Mouse (Mus musculus): ENCODE results near the gene Atrnl1.

DNA sequence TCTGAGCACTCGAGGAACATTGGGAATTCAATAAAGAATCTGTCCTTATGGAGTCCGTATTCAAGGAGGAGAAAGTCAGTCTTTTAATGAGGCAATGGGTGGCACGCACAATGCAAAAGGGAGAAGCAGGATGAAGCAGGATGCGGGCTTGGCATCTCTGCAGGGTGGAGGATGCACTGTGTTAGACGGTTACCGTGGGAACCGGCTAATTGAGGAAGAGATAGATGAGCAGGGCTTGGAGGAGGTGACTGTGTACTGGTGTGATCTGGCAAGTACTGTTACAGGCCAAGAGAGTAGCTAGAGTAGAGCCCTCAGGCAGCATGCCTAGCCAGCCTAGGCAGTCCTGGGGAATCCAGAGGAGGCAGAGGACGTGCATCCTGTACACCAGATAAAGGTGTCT, 330.7 kb downstream of the Atrnl1 start:
- TF ChIP-seq GATA1 (IDR thresholded peaks at IDR 0.05; ENCODE audit: borderline replicate concordance, low read length) (no peak), FLI1 (IDR thresholded peaks at IDR 0.05; ENCODE audit: low read length) (no peak)

Measured in megakaryocyte, embryonic 14.5 days (primary cell).